Mouse (Mus musculus): ENCODE measurements around the gene Mxd3.

- TF ChIP-seq CTCF (IDR thresholded peaks at IDR 0.05; ENCODE audit: insufficient read depth, low read depth, low read length): no peak
- TF ChIP-seq POLR2A (IDR thresholded peaks at IDR 0.05; ENCODE audit: insufficient read depth, low read depth, low read length): no peak
Measured at GRCm38 (mm10) chr13:55313051-55313450, 16.6 kb downstream of the Mxd3 start.

Data from olfactory bulb, adult 2 months (tissue).